Mouse (Mus musculus) lung, postnatal 25 days (tissue): Measurements from ENCODE around the gene Olfr155.

ENCODE experiments used
- DNase-seq: peaks from one replicate; pipeline ENCODE4 v3.0.0; 2022; ENCODE audit warnings: low spot score

Gene Olfr155

DNA sequence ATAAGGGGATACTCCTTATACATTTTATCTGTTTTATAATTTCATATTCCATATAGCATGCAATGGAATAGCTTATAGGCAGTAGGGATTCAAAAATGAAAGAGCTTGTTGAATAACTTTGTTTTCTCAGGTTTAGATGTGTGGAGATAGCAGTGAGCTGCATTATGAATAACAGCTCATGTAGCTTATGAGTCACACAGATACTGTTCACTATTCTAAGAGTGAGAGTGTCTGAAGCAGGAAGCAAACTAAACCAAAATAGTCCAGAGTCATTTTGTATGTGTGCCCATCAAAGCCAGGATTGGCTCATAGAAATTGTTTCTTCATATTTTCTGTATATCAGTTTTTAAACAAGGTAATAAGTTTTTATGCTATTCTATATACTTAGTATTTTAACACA lies 45.8 kb downstream of the Olfr155 start:
- no peak for DNase-seq

DNA sequence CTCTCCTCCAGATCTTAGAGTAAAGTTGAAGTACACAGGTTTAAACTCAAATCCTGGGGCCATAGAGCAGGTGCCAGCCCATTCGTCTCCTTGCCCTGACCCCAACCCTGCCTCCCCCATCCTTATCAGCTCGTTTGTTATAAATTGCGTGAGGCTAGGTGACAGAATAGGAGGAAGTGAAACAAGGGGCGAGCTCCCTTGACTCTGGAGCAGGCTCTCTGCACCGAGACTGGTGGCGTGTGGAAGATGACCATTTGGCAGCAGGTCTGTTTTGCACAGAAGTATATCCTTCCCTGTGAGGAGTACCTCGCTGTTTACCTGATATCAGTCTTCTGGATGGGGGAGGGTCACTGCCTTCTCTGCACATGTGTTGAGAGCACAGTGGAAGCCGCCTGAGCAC lies 47.8 kb downstream of the Olfr155 start:
- DNase-seq: no peak

DNA sequence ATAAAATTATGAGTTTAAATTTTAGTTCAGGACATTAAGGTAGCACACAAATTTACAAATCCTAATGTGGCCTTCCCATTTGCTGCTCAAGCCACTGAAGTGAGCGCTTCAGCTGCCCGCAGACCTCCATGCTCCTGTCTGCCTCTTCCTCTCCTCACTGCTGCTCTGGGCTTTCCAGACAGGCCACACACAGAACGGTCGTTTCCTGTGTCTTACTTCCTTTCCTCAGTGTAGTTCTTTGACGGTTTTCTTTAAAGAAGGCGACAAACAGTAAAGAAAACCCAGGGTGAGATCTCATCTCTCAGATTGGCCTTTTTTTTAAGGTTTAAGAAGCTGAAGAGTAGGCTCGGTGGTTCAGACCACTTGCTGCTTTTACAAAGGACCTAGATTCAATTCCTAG lies 52.3 kb downstream of the Olfr155 start:
- no peak for DNase-seq

DNA sequence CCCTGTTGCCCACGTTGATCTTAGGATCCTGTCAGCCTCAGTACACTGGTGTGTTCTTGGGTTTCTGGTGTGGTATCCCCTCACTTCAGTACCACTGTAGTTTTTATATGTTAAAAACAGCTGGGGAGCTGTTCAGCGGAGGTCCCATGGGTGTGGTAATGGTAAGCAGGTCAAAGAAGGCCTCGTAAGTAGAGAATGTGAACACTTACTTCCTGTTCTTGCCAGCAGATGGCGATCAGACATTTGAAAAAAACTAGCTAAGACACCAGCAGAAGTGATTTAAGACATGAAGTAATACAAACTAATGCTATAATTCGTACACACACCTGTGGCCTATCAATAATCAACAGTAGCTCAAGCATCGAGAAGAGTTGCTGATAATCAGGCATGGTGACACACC lies 55.1 kb downstream of the Olfr155 start:
- peak; percentile 67 for DNase-seq
